Mouse (Mus musculus): ENCODE measurements around the gene Acvr1.

The Acvr1 gene

GRCm38 (mm10) chr2:58567066-58567810 lies at the start of gene Acvr1, which contains the start of gene Upp2:
TSS of gene Acvr1 (minus strand) at chr2:58567157.
TSS of gene Upp2 (plus strand) at chr2:58567298.
- peak; percentile 32 to 36 for DNase-seq

- no peak for DNase-seq
These were observed 48.8 kb upstream of the Acvr1 start for GRCm38 (mm10) chr2:58615766-58616165.

- DNase-seq, result no peak
These were observed 47.9 kb upstream of the Acvr1 start for GRCm38 (mm10) chr2:58614851-58615250.

GRCm38 (mm10) chr2:58613720-58614119 lies 46.8 kb upstream of the Acvr1 start:
- no peak for DNase-seq

- DNase-seq, result no peak
These were observed 37.8 kb upstream of the Acvr1 start for GRCm38 (mm10) chr2:58604791-58605190.

GRCm38 (mm10) chr2:58603379-58603778 lies 36.4 kb upstream of the Acvr1 start:
- no peak for DNase-seq

GRCm38 (mm10) chr2:58601382-58601781 lies 34.4 kb upstream of the Acvr1 start:
- DNase-seq, result no peak

GRCm38 (mm10) chr2:58599639-58600038 lies 32.7 kb upstream of the Acvr1 start:
- no peak for DNase-seq

- DNase-seq, result no peak
These were observed 30.6 kb upstream of the Acvr1 start for GRCm38 (mm10) chr2:58597556-58597955.

- no peak for DNase-seq
These were observed 29.9 kb upstream of the Acvr1 start for GRCm38 (mm10) chr2:58596774-58597342.

- no peak for DNase-seq
These were observed 28.4 kb upstream of the Acvr1 start for GRCm38 (mm10) chr2:58595350-58595749.

GRCm38 (mm10) chr2:58590055-58590454 lies 23.1 kb upstream of the Acvr1 start:
- no peak for DNase-seq

GRCm38 (mm10) chr2:58589637-58590036 lies 22.7 kb upstream of the Acvr1 start:
- DNase-seq, result no peak

- DNase-seq, result no peak
These were observed 19.4 kb upstream of the Acvr1 start for GRCm38 (mm10) chr2:58586311-58586710.

- DNase-seq, result no peak
These were observed 7.2 kb upstream of the Acvr1 start for GRCm38 (mm10) chr2:58574167-58574566.

- no peak for DNase-seq
These were observed 2.1 kb upstream of the Acvr1 start for GRCm38 (mm10) chr2:58568841-58569645.

GRCm38 (mm10) chr2:58567866-58568719 lies 1.1 kb upstream of the Acvr1 start:
- no peak for DNase-seq

GRCm38 (mm10) chr2:58566410-58567065 lies 419 bp downstream of the Acvr1 start:
- DNase-seq, result peak; percentile 17 to 37

GRCm38 (mm10) chr2:58566049-58566409 lies 928 bp downstream of the Acvr1 start:
- DNase-seq, result no peak

- DNase-seq, result no peak
These were observed 1.7 kb downstream of the Acvr1 start for GRCm38 (mm10) chr2:58565267-58565666.

- DNase-seq, result no peak
These were observed 4.8 kb downstream of the Acvr1 start for GRCm38 (mm10) chr2:58562137-58562536.
